Mouse (Mus musculus): Measurements from ENCODE around the gene Itga3. TPM values are rescaled to one million over a fixed set of nuclear protein-coding genes. Genes with fewer than 3 reads are reported as not detected.

Gene Itga3
- total and polyA plus RNA-seq, 3 experiments = not detected

- DNase-seq (ENCODE audit: low read depth, low spot score) = no peak
- H3K36me3 ChIP-seq (ENCODE audit: control insufficient read depth in 1 of 2, insufficient read depth in 2 of 2, low read length in 2 of 2) = no peaks in the 10 kb centered on the region
- H3K27me3 ChIP-seq (ENCODE audit: control insufficient read depth in 1 of 2, insufficient read depth in 2 of 2, low read length in 2 of 2) = peaks cover 3 to 4% of the 10 kb centered on the region in 2 experiments; a peak in 3 of 4 replicates
- H3K9me3 ChIP-seq (replicated peaks; ENCODE audit: insufficient read depth, low read length) = no peaks in the 10 kb centered on the region
- no peaks in the 10 kb centered on the region for H3K79me2 ChIP-seq (ENCODE audit: control insufficient read depth, insufficient read depth, low read length, poor library complexity)
- H3K27ac ChIP-seq (ENCODE audit: control insufficient read depth, low read depth, low read length) = no peak overlapping the region
- no peaks in the 10 kb centered on the region for H3K4me1 ChIP-seq (ENCODE audit: control insufficient read depth in 1 of 2, insufficient read depth in 2 of 2, low read length in 2 of 2)
- no peak overlapping the region for H3K9ac ChIP-seq (ENCODE audit: control insufficient read depth, low read depth, low read length, poor library complexity, severe bottlenecking)
- TF ChIP-seq CHD1 (IDR thresholded peaks at IDR 0.05; ENCODE audit: low read depth, low read length) = no peak
- TF ChIP-seq MEF2A (IDR thresholded peaks at IDR 0.05; ENCODE audit: extremely low read depth, insufficient replicate concordance, low read depth, low read length, poor library complexity, severe bottlenecking) = no peak
- TF ChIP-seq USF2 (IDR thresholded peaks at IDR 0.05; ENCODE audit: borderline replicate concordance in 1 of 2, insufficient read depth in 1 of 2, low read depth in 1 of 2, low read length in 2 of 2) = no peak
- TF ChIP-seq ZNF384 (IDR thresholded peaks at IDR 0.05; ENCODE audit: low read depth, low read length) = no peak
- no peak for TF ChIP-seq USF1 (IDR thresholded peaks at IDR 0.05; ENCODE audit: low read depth, low read length)
- TF ChIP-seq CTCF (IDR thresholded peaks at IDR 0.05 in 2 of 3, conservative IDR thresholded peaks at IDR 0.05 in 1 of 3; ENCODE audit: control insufficient read depth in 1 of 3, insufficient read depth in 1 of 3, low read depth in 2 of 3, low read length in 3 of 3, poor library complexity in 1 of 3, severe bottlenecking in 1 of 3) = no peak
- TF ChIP-seq UBTF (IDR thresholded peaks at IDR 0.05; ENCODE audit: borderline replicate concordance, insufficient read depth, low read depth, low read length) = no peak
- no peak for TF ChIP-seq MAZ (IDR thresholded peaks at IDR 0.05; ENCODE audit: low read depth, low read length)
- no peak for TF ChIP-seq ZKSCAN1 (IDR thresholded peaks at IDR 0.05; ENCODE audit: low read depth, low read length)
- no peak for TF ChIP-seq GATA1 (IDR thresholded peaks at IDR 0.05; ENCODE audit: low read depth, low read length)
- TF ChIP-seq MAFK (IDR thresholded peaks at IDR 0.05; ENCODE audit: borderline replicate concordance, low read depth, low read length) = no peak
- TF ChIP-seq GABPA (IDR thresholded peaks at IDR 0.05; ENCODE audit: low read depth, low read length) = no peak
- TF ChIP-seq SIN3A (IDR thresholded peaks at IDR 0.05; ENCODE audit: low read length) = no peak
- H3K4me3 ChIP-seq (ENCODE audit: control insufficient read depth in 1 of 2, insufficient read depth in 1 of 2, low read depth in 2 of 2, low read length in 2 of 2) = no peak overlapping the region
Measured at GRCm38 (mm10) chr11:95085710-95086109, 9.1 kb upstream of the Itga3 start.

- Histone ChIP-seq H3K36me3 (ENCODE audit: control insufficient read depth in 1 of 2, insufficient read depth in 2 of 2, low read length in 2 of 2) (no peaks in the 10 kb centered on the region), H3K27me3 (ENCODE audit: control insufficient read depth in 1 of 2, insufficient read depth in 2 of 2, low read length in 2 of 2) (peaks cover 0 to 6% of the 10 kb centered on the region in 2 experiments; a peak in 2 of 4 replicates), H3K9me3 (replicated peaks; ENCODE audit: insufficient read depth, low read length) (no peaks in the 10 kb centered on the region), H3K4me3 (ENCODE audit: control insufficient read depth in 1 of 2, insufficient read depth in 1 of 2, low read depth in 2 of 2, low read length in 2 of 2) (no peak overlapping the region), H3K27ac (ENCODE audit: control insufficient read depth, low read depth, low read length) (no peak overlapping the region), H3K79me2 (ENCODE audit: control insufficient read depth, insufficient read depth, low read length, poor library complexity) (no peaks in the 10 kb centered on the region), H3K4me1 (ENCODE audit: control insufficient read depth in 1 of 2, insufficient read depth in 2 of 2, low read length in 2 of 2) (no peaks in the 10 kb centered on the region), H3K9ac (ENCODE audit: control insufficient read depth, low read depth, low read length, poor library complexity, severe bottlenecking) (no peak overlapping the region)
- DNase-seq (ENCODE audit: low read depth, low spot score) = no peak
- no peak for TF ChIP-seq ETS1 (IDR thresholded peaks at IDR 0.05; ENCODE audit: low read depth, low read length)
Measured at GRCm38 (mm10) chr11:95084811-95085382, 8.3 kb upstream of the Itga3 start.

Measured in MEL (cell line).